Mouse (Mus musculus): ENCODE measurements around the gene Crhbp. TPM values are rescaled to one million over a fixed set of nuclear protein-coding genes. Genes with fewer than 3 reads are reported as not detected.

Crhbp gene
- polyA plus RNA-seq, 1 experiment = 21.0 TPM

DNA sequence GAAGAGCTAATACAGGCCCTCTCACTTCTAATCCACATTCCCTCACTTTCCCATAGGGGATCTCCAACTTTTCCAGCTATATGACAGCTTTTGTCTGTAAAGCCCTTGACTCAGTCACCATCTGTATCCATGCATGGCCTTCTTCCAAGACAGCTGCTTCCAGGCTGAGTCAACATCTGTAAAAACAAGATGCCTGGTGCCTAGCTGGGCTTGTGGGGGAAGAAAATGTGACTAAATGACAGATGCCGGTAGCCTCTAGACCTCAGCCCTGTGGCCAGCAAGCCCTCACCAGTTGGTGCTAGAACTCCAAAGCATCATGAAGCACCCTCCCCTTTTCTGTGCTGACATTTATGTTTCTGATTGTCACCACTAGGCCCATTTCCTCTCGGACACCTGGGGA lies 6.8 kb upstream of the Crhbp start:
- H3K4me3 ChIP-seq (ENCODE audit: insufficient read depth, low read length) = no peak overlapping the region
- no peaks in the 10 kb centered on the region for H3K4me1 ChIP-seq (ENCODE audit: control insufficient read depth, insufficient read depth, low read length)
- H3K27ac ChIP-seq (ENCODE audit: insufficient read depth, low read length) = no peak overlapping the region
- TF ChIP-seq POLR2A (IDR thresholded peaks at IDR 0.05; ENCODE audit: extremely low read depth, insufficient read depth, low read length) (no peak), CTCF (IDR thresholded peaks at IDR 0.05; ENCODE audit: extremely low read depth, insufficient read depth, low read length) (no peak)

DNA sequence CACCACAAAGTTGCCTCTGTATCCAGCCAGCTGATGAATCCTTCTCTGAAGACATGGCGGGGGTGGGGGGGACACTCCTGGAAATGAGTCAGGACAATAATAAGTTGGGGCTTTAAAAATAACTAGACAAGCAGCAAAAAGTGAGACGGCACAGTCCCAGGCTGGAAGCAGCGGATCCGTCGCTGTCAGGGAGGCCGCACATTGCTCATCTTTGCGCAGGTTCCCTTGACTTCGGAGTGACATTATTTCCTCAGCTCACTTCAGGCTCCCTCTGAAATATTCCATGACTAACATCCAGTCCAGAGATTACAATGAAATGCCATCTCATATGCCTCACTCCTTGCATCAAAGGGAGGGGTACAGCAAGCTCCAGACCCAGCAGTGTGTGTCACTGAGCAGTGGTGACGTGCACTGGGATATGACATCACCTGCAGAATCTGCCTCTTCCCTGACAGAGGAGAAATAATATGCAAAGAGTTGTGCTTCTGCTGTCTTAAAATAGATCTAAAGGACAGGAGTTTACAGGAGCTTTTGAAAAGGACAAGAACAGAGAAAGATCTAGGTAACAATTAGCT lies 6.0 kb upstream of the Crhbp start:
- Histone ChIP-seq H3K27ac (ENCODE audit: insufficient read depth, low read length) (no peak overlapping the region), H3K4me1 (ENCODE audit: control insufficient read depth, insufficient read depth, low read length) (no peaks in the 10 kb centered on the region), H3K4me3 (ENCODE audit: insufficient read depth, low read length) (no peak overlapping the region)
- TF ChIP-seq POLR2A (IDR thresholded peaks at IDR 0.05; ENCODE audit: extremely low read depth, insufficient read depth, low read length) = no peak
- no peak for TF ChIP-seq CTCF (IDR thresholded peaks at IDR 0.05; ENCODE audit: extremely low read depth, insufficient read depth, low read length)

DNA sequence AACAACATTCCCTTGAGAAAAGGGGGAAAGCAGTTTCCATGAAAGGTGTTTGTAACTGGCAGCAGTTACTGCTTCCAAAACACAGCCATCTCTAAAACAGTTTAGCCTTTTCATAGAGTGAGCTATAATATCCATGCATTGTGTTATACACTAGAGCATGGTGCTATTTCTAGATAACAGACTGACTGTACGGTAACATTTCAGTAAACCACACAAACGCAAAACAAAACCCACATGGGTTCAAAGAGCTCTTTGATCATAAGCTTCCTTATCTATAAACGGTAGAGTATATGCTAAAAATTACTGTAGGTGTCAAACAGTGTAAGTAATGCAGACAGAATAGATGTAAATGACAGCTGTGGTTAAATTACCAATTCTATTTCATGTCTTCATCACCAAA lies 5.0 kb upstream of the Crhbp start:
- no peaks in the 10 kb centered on the region for H3K4me1 ChIP-seq (ENCODE audit: control insufficient read depth, insufficient read depth, low read length)
- TF ChIP-seq POLR2A (IDR thresholded peaks at IDR 0.05; ENCODE audit: extremely low read depth, insufficient read depth, low read length) = no peak
- no peak for TF ChIP-seq CTCF (IDR thresholded peaks at IDR 0.05; ENCODE audit: extremely low read depth, insufficient read depth, low read length)
- H3K4me3 ChIP-seq (ENCODE audit: insufficient read depth, low read length) = no peak overlapping the region
- H3K27ac ChIP-seq (ENCODE audit: insufficient read depth, low read length) = no peak overlapping the region

DNA sequence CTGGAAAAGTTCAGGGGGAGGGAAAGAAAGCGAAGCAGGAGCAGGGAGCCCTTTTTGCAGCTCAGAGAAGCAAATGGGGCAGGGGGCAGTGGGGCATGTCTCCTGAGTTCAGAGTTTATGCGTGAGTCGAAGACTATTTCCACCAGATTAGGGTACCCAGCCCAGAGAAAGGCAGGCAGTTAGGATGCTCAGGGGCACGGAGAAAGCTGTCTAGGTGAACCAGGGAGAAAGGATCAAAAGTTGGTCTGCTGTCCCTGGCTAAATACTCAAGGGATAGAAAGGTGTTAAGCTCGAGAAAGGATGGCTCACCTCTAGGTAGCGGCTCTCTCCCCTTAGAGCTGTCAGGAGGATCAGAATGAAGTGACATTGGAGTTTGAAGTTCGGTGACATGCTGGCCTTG lies 433 bp downstream of the Crhbp start:
- Histone ChIP-seq H3K4me3 (ENCODE audit: insufficient read depth, low read length) (no peak overlapping the region), H3K4me1 (ENCODE audit: control insufficient read depth, insufficient read depth, low read length) (no peaks in the 10 kb centered on the region), H3K27ac (ENCODE audit: insufficient read depth, low read length) (no peak overlapping the region)
- TF ChIP-seq CTCF (IDR thresholded peaks at IDR 0.05; ENCODE audit: extremely low read depth, insufficient read depth, low read length) (no peak), POLR2A (IDR thresholded peaks at IDR 0.05; ENCODE audit: extremely low read depth, insufficient read depth, low read length) (no peak)

DNA sequence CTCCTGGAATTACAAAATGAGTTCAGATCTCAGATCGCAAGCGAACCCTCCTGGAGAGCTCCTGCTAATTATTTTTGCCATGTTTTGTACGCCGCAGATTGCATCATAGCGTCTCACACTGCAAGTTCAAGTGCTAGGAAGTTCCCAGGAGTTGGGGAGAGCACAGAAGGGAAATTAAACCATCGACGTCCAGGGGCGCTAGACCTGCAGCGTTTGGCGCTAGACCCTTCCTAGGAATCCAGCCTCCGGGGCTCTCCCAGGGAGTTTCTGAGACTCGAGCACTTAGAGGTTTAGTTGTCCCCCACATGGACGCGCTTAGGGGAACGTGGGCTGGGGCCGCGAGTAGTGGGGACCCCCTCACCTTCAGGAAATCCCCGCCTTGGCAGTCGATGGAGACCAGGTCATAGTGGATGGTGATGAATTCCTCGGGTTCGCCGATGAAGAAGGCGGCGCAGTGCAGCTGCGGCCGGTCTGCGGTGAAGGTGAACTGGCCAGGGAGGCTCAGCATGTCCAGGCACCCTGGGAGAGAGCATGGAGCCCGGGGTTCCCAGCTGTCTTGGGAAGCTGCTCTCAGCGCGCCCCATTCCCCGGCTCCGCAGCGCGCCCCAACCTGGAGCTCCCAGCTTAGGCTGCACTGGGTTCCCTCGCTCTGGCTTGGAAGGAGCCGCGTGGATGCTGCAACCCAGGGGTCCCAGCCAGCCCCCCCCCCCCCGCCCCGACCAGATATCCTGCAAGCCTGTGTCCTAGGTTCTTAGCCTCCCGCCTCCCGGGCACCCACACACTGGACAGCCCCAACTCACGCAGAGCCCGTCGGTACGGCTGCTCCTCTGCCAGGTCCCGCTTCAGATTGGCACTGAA lies 1.1 kb downstream of the Crhbp start:
- Histone ChIP-seq H3K27ac (ENCODE audit: insufficient read depth, low read length) (no peak overlapping the region), H3K4me3 (ENCODE audit: insufficient read depth, low read length) (no peak overlapping the region), H3K4me1 (ENCODE audit: control insufficient read depth, insufficient read depth, low read length) (no peaks in the 10 kb centered on the region)
- TF ChIP-seq CTCF (IDR thresholded peaks at IDR 0.05; ENCODE audit: extremely low read depth, insufficient read depth, low read length) (no peak), POLR2A (IDR thresholded peaks at IDR 0.05; ENCODE audit: extremely low read depth, insufficient read depth, low read length) (no peak)

DNA sequence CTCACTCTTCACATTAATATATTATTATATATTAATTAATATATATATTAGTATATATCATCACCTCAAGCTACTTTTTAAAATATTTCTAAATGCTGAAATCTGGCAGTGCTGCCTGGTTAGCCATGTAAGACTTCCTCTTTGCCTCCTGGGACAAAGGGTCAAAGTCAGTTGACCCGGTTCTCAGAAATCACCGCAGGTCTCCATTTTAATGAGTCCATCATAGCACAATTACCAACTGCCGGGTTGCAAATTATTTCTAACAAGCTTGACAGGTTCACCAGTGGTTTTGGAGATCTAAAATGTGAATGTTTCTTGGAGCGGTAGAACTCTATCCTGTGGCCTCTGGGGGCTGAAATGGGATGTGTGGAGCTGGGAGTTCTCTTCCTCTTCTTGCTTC lies 1.8 kb downstream of the Crhbp start:
- Histone ChIP-seq H3K4me1 (ENCODE audit: control insufficient read depth, insufficient read depth, low read length) (no peaks in the 10 kb centered on the region), H3K4me3 (ENCODE audit: insufficient read depth, low read length) (no peak overlapping the region), H3K27ac (ENCODE audit: insufficient read depth, low read length) (no peak overlapping the region)
- TF ChIP-seq POLR2A (IDR thresholded peaks at IDR 0.05; ENCODE audit: extremely low read depth, insufficient read depth, low read length) = no peak
- no peak for TF ChIP-seq CTCF (IDR thresholded peaks at IDR 0.05; ENCODE audit: extremely low read depth, insufficient read depth, low read length)

DNA sequence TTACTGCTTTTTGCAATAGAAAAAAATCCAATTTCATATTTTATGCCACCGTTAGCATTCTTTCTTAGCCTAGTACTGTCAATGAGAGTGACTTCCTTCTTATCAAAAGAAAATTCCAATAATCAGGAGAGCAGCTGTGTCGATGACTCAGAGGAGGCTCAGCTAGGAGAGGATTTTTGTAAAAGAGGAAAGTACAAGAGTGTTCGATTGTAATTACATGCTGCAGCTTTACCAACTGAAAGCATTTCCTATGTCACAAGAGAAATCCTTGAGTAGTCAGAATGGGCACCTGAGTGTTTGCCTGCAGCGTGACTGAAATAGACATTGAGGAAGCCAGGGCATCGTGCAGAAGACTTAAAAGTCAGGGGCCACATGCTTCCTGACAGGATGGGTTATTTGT lies 5.2 kb downstream of the Crhbp start:
- no peaks in the 10 kb centered on the region for H3K4me1 ChIP-seq (ENCODE audit: control insufficient read depth, insufficient read depth, low read length)
- TF ChIP-seq POLR2A (IDR thresholded peaks at IDR 0.05; ENCODE audit: extremely low read depth, insufficient read depth, low read length) (no peak), CTCF (IDR thresholded peaks at IDR 0.05; ENCODE audit: extremely low read depth, insufficient read depth, low read length) (no peak)
- H3K4me3 ChIP-seq (ENCODE audit: insufficient read depth, low read length) = no peak overlapping the region
- no peak overlapping the region for H3K27ac ChIP-seq (ENCODE audit: insufficient read depth, low read length)

DNA sequence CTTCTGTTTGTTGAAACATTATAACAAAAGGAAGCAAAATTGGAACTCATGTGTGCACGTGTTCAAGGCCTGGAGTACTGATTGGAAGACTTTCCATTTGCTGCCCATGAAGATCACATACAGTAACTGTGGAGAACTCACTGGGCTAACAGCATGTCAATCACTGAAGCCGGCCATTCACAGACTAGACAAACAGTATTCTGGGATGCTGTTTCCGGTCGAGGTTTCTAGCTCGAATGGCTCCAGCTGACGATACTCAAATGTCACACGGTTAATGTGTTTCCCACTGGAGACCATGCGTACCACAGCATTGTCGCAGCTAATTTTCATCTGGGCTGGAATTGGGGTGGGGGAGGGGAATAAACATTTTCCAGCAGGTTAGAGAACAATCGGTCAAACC lies 13.0 kb downstream of the Crhbp start:
- Histone ChIP-seq H3K27ac (ENCODE audit: insufficient read depth, low read length) (no peak overlapping the region), H3K4me3 (ENCODE audit: insufficient read depth, low read length) (no peak overlapping the region), H3K4me1 (ENCODE audit: control insufficient read depth, insufficient read depth, low read length) (no peaks in the 10 kb centered on the region)
- no peak for TF ChIP-seq POLR2A (IDR thresholded peaks at IDR 0.05; ENCODE audit: extremely low read depth, insufficient read depth, low read length)
- TF ChIP-seq CTCF (IDR thresholded peaks at IDR 0.05; ENCODE audit: extremely low read depth, insufficient read depth, low read length) = no peak

DNA sequence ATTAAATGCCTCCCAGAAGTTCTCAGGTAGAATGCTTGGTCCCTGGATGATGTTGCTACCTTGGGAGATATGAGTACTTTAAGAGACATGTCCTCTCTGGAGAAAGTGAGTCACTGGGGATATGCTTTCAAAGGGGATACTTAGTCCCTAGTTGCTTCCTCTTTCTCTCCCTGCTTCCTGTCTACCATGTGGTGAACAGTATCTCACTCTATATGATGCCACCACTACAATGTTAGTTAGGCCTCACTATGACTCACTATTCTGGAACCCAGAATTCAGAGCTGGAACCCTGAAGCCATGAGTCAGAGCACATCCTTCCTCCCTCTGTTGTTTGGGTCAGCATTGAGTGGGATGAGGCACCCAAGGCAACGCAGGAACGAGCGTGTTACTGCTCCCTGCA lies 17.2 kb downstream of the Crhbp start:
- Histone ChIP-seq H3K4me1 (ENCODE audit: control insufficient read depth, insufficient read depth, low read length) (no peaks in the 10 kb centered on the region; the same call in 1 of the 2 replicates), H3K4me3 (ENCODE audit: insufficient read depth, low read length) (no peak overlapping the region), H3K27ac (ENCODE audit: insufficient read depth, low read length) (no peak overlapping the region)
- no peak for TF ChIP-seq POLR2A (IDR thresholded peaks at IDR 0.05; ENCODE audit: extremely low read depth, insufficient read depth, low read length)
- no peak for TF ChIP-seq CTCF (IDR thresholded peaks at IDR 0.05; ENCODE audit: extremely low read depth, insufficient read depth, low read length)

DNA sequence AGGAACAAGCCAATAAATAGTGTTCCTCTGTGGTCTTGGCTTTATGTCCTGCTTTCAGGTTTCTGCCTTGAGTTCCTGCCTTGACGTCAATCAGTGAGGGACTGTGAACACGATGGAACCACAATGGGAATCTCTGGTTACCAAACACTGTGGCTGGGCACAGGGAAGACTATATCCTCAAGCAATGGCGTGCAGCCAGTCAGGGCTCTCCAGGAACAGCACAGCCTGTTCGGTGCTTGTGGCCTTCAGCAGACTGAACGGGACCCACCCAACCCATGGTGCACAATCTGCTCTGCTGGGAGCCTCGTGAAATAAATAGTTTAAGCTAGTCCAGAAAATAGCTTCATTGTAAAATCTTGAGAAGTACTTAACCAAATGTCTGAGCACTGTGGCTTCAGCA lies 18.3 kb downstream of the Crhbp start:
- Histone ChIP-seq H3K27ac (ENCODE audit: insufficient read depth, low read length) (no peak overlapping the region), H3K4me1 (ENCODE audit: control insufficient read depth, insufficient read depth, low read length) (no peaks in the 10 kb centered on the region; the same call in 1 of the 2 replicates), H3K4me3 (ENCODE audit: insufficient read depth, low read length) (no peak overlapping the region)
- no peak for TF ChIP-seq POLR2A (IDR thresholded peaks at IDR 0.05; ENCODE audit: extremely low read depth, insufficient read depth, low read length)
- no peak for TF ChIP-seq CTCF (IDR thresholded peaks at IDR 0.05; ENCODE audit: extremely low read depth, insufficient read depth, low read length)
